ENCODE assay signal across 8 mouse cellular contexts in the genomic region with DNA sequence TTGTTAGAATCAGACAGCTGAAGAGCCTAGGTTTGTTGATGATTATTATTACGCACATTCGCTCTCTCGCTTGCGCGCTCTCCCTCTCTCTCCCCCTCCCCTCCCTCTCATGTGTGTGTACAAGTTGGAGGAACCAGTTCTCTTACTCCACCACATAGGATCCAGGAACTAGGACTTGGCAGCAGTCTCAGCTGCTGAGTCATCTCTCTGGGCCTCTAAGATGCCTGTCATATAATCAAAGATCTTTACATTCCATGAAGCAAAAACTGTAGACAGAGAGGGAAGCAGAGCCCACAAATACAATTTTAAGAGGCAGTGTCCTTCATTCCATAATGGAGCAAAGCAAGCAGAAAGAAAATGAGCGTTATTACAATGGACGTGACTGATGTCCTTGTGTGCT. TPM values are rescaled to one million over a fixed set of nuclear protein-coding genes. Genes with fewer than 3 reads are reported as not detected.
DNase-seq lines count a peak whose midpoint lies in the region; ATAC-seq lines count a peak whose summit lies in the region.

No protein-coding gene starts in this region.

- no peak for ATAC-seq in kidney, embryonic 14.5 days (ENCODE audit: low FRiP score, low TSS enrichment)
- no peak for ATAC-seq in heart, embryonic 11.5 days (replicated peaks; ENCODE audit: insufficient number of reproducible peaks, low FRiP score, low TSS enrichment)

- peaks cover 34% of the 10 kb centered on the region for H3K4me1 ChIP-seq in kidney, embryonic 14.5 days (ENCODE audit: control insufficient read depth, insufficient read depth, low read length)
- peaks cover 42% of the 10 kb centered on the region for H3K4me1 ChIP-seq in heart, embryonic 11.5 days (ENCODE audit: control insufficient read depth, insufficient read depth, low read length)

- no peak overlapping the region for H3K9ac ChIP-seq in kidney, embryonic 14.5 days (ENCODE audit: low read depth, low read length)
- H3K9ac ChIP-seq in heart, embryonic 11.5 days (ENCODE audit: low read depth, low read length), result no peak overlapping the region

- no peak overlapping the region for H3K4me2 ChIP-seq in kidney, embryonic 14.5 days (replicated peaks; ENCODE audit: low read depth, low read length)
- H3K4me2 ChIP-seq in heart, embryonic 11.5 days, result 0 out of 2 replicates have a peak overlapping the region, but pooled peaks have one; percentile 7

- H3K27ac ChIP-seq in kidney, embryonic 14.5 days (ENCODE audit: low read depth, low read length), result peak overlapping the region; percentile 12; the same call in 1 of the 2 replicates
- H3K27ac ChIP-seq in heart, embryonic 11.5 days (ENCODE audit: low read depth, low read length), result peak overlapping the region; percentile 86; the same call in 1 of the 2 replicates

- no peak for DNase-seq in kidney, postnatal 25 days
- peak; percentile 65 to 70 for DNase-seq in adrenal gland, postnatal 36 days
- peak; percentile 80 for DNase-seq in liver
- peak; percentile 31 for DNase-seq in right cerebral cortex, postnatal 14 days
- DNase-seq in testis, postnatal 10 days (ENCODE audit: low spot score), result no peak
- DNase-seq in thymus, postnatal 0 days (ENCODE audit: low spot score), result no peak

- H3K9me3 ChIP-seq in kidney, embryonic 14.5 days (ENCODE audit: control insufficient read depth, low read length), result no peaks in the 10 kb centered on the region
- H3K9me3 ChIP-seq in heart, embryonic 11.5 days (replicated peaks; ENCODE audit: control insufficient read depth, low read length), result no peaks in the 10 kb centered on the region

- H3K27me3 ChIP-seq in kidney, embryonic 14.5 days (ENCODE audit: control insufficient read depth, insufficient read depth, low read length), result no peaks in the 10 kb centered on the region
- no peaks in the 10 kb centered on the region for H3K27me3 ChIP-seq in heart, embryonic 11.5 days (ENCODE audit: control insufficient read depth, insufficient read depth, low read length)

- H3K4me3 ChIP-seq in kidney, embryonic 14.5 days (ENCODE audit: low read length), result no peak overlapping the region
- H3K4me3 ChIP-seq in heart, embryonic 11.5 days (ENCODE audit: low read depth, low read length), result no peak overlapping the region

- WGBS in kidney, embryonic 14.5 days, result 77% methylated on average over 7 of the region's 7 CpGs
- WGBS in heart, embryonic 11.5 days (ENCODE audit: insufficient replicate concordance), result 92% methylated on average over 7 of the region's 7 CpGs

- peaks cover 12% of the 10 kb centered on the region for H3K36me3 ChIP-seq in kidney, embryonic 14.5 days (ENCODE audit: control insufficient read depth, insufficient read depth, low read length)
- H3K36me3 ChIP-seq in heart, embryonic 11.5 days (ENCODE audit: control insufficient read depth, insufficient read depth, low read length), result peaks cover 3% of the 10 kb centered on the region; the same call in 1 of the 2 replicates

RNA-seq across cellular contexts. Expression of a gene that starts 26.0 kb away (rescaled TPM):
- polyA plus RNA-seq in kidney, embryonic 14.5 days (2014; fragmentation: Nextera tagmentation; extraction: Ambion mirVana), result 54.5 and 60.9 TPM in 2 replicates
- not detected for total RNA-seq in adrenal gland, postnatal 36 days (2021)
- 19.1 and 19.2 TPM in 2 replicates for polyA plus RNA-seq in heart, embryonic 11.5 days (2014; fragmentation: Nextera tagmentation; extraction: Ambion mirVana)
- 26.4 and 27.2 TPM in 2 replicates for polyA plus RNA-seq in thymus, postnatal 0 days (2015; fragmentation: Nextera tagmentation; extraction: Ambion mirVana)

RNA-seq across cellular contexts. Expression of a gene that starts 47.0 kb away (rescaled TPM):
- polyA plus RNA-seq in kidney, embryonic 14.5 days (2014; fragmentation: Nextera tagmentation; extraction: Ambion mirVana), result 54.2 and 68.5 TPM in 2 replicates
- total RNA-seq in adrenal gland, postnatal 36 days (2021), result 100 to 1,000 TPM; 156 to 220 TPM
- 45.5 and 75.6 TPM in 2 replicates for polyA plus RNA-seq in heart, embryonic 11.5 days (2014; fragmentation: Nextera tagmentation; extraction: Ambion mirVana)
- 51.6 and 58.6 TPM in 2 replicates for polyA plus RNA-seq in thymus, postnatal 0 days (2015; fragmentation: Nextera tagmentation; extraction: Ambion mirVana)

Comparison
In these comparisons a context has a peak if more than half of its experiments do, and no peak if none do; other contexts are left out.
1. DNase-seq: peak in adrenal gland, postnatal 36 days (2 of 2), liver (single experiment) and right cerebral cortex, postnatal 14 days (single experiment); none in kidney, postnatal 25 days (0 of 2), testis, postnatal 10 days (single experiment) and thymus, postnatal 0 days (single experiment).